ENCODE assay signal across 16 mouse cellular contexts in the genomic region with DNA sequence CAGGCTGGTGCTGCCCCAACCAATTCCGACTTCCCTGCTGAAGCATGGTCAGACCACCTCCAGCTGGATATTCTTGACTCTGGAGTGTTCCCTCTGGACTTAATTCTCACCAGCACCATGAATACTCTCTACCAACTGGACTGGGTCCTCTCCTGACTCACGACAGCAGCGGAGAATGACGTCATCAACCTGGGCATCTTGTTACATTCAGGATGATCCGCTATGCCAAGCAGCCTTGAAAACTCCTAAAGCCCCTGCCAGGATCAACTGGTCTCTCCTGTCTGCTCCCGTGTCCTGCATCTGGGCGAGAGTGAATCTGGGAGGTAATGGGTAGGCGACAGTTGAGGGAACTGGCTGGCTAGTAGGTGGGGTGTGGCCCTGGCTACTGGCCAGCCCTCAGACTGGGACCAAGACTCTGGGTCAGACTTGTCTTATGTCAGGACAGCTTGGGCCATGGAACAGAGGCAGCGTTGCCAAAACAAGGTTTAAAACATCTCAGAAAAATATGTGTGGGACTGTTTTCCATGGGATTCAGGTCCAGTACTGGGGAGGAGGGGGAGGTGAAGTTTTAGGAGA.
DNase-seq lines count a peak whose midpoint lies in the region; ATAC-seq and TF ChIP-seq lines count a peak whose summit lies in the region.
"Had no signal": no experiment of that assay in that cellular context is flagged by ENCODE, and none has a peak within 500 bp of the region (broad histone marks: within the 10 kb centered on the region; RNA-seq: fewer than 3 reads in every experiment).

No protein-coding gene starts in this region.

- ATAC-seq in heart, embryonic 11.5 days (replicated peaks; ENCODE audit: insufficient number of reproducible peaks, low FRiP score, low TSS enrichment): no peak
- ATAC-seq in stomach, embryonic 15.5 days (ENCODE audit: insufficient read depth, low FRiP score, low read depth): no peak
- no peak for ATAC-seq in stomach, postnatal 0 days (ENCODE audit: low FRiP score, low TSS enrichment)
- ATAC-seq: inflammation-experienced regulatory T-cells, adult 6 months had no signal

- TF ChIP-seq CTCF in stomach, postnatal 0 days (IDR thresholded peaks at IDR 0.05; ENCODE audit: low read depth): no peak

- intact Hi-C loops in heart, postnatal 10 days (cut with DNase I): loop anchor here (5.0 kb wide), 1 partner anchor 58 kb away; no protein-coding TSS in a partner anchor

- H3K9me3 ChIP-seq in heart, embryonic 11.5 days (replicated peaks; ENCODE audit: control insufficient read depth, low read length): no peaks in the 10 kb centered on the region
- H3K9me3 ChIP-seq in stomach, embryonic 15.5 days: no peaks in the 10 kb centered on the region
- no peaks in the 10 kb centered on the region for H3K9me3 ChIP-seq in stomach, postnatal 0 days (ENCODE audit: control insufficient read depth, low read length)
- H3K9me3 ChIP-seq: forebrain, embryonic 12.5 days; hindbrain, embryonic 12.5 days; lung, embryonic 15.5 days; neural tube, embryonic 12.5 days had no signal

- no peak overlapping the region for H3K27ac ChIP-seq in heart, embryonic 11.5 days (ENCODE audit: low read depth, low read length)
- H3K27ac ChIP-seq in stomach, embryonic 15.5 days: 0 out of 2 replicates have a peak overlapping the region, but pooled peaks have one; percentile 18
- H3K27ac ChIP-seq in stomach, postnatal 0 days (replicated peaks): no peak overlapping the region; the same call in 1 of the 2 replicates
- H3K27ac ChIP-seq: forebrain, embryonic 12.5 days; hindbrain, embryonic 12.5 days; lung, embryonic 15.5 days; neural tube, embryonic 12.5 days had no signal

- no peak overlapping the region for H3K4me3 ChIP-seq in heart, embryonic 11.5 days (ENCODE audit: low read depth, low read length)
- H3K4me3 ChIP-seq in stomach, embryonic 15.5 days (replicated peaks): no peak overlapping the region
- H3K4me3 ChIP-seq in stomach, postnatal 0 days (ENCODE audit: low read depth, low read length): no peak overlapping the region
- H3K4me3 ChIP-seq: forebrain, embryonic 12.5 days; hindbrain, embryonic 12.5 days; lung, embryonic 15.5 days; neural tube, embryonic 12.5 days had no signal

- H3K27me3 ChIP-seq in heart, embryonic 11.5 days (ENCODE audit: control insufficient read depth, insufficient read depth, low read length): no peaks in the 10 kb centered on the region
- no peaks in the 10 kb centered on the region for H3K27me3 ChIP-seq in stomach, embryonic 15.5 days (replicated peaks)
- H3K27me3 ChIP-seq in stomach, postnatal 0 days (ENCODE audit: control insufficient read depth, insufficient read depth, low read length): no peaks in the 10 kb centered on the region
- H3K27me3 ChIP-seq: forebrain, embryonic 12.5 days; hindbrain, embryonic 12.5 days; lung, embryonic 15.5 days; neural tube, embryonic 12.5 days had no signal

- H3K36me3 ChIP-seq in heart, embryonic 11.5 days (ENCODE audit: control insufficient read depth, insufficient read depth, low read length): no peaks in the 10 kb centered on the region
- H3K36me3 ChIP-seq in stomach, embryonic 15.5 days: no peaks in the 10 kb centered on the region
- H3K36me3 ChIP-seq in stomach, postnatal 0 days (ENCODE audit: control insufficient read depth, insufficient read depth, low read length): no peaks in the 10 kb centered on the region
- H3K36me3 ChIP-seq: forebrain, embryonic 12.5 days; hindbrain, embryonic 12.5 days; lung, embryonic 15.5 days; neural tube, embryonic 12.5 days had no signal

- H3K4me1 ChIP-seq in heart, embryonic 11.5 days (ENCODE audit: control insufficient read depth, insufficient read depth, low read length): peaks cover 4% of the 10 kb centered on the region
- peaks cover 11% of the 10 kb centered on the region; the same call in 1 of the 2 replicates for H3K4me1 ChIP-seq in stomach, embryonic 15.5 days
- no peaks in the 10 kb centered on the region; the same call in 1 of the 2 replicates for H3K4me1 ChIP-seq in stomach, postnatal 0 days (replicated peaks; ENCODE audit: control insufficient read depth, insufficient read depth)
- H3K4me1 ChIP-seq: forebrain, embryonic 12.5 days; hindbrain, embryonic 12.5 days; neural tube, embryonic 12.5 days had no signal

- no peak for TF ChIP-seq EP300 in stomach, postnatal 0 days (optimal IDR thresholded peaks at IDR 0.05)

- no peak overlapping the region for H3K4me2 ChIP-seq in heart, embryonic 11.5 days
- H3K4me2 ChIP-seq in stomach, embryonic 15.5 days: no peak overlapping the region
- no peak overlapping the region for H3K4me2 ChIP-seq in stomach, postnatal 0 days (replicated peaks; ENCODE audit: low read depth)
- H3K4me2 ChIP-seq: forebrain, embryonic 12.5 days; hindbrain, embryonic 12.5 days; lung, embryonic 15.5 days; neural tube, embryonic 12.5 days had no signal

- 80% methylated on average over 9 of the region's 9 CpGs for WGBS in heart, embryonic 11.5 days (ENCODE audit: insufficient replicate concordance)
- WGBS in stomach, embryonic 15.5 days: 72% methylated on average over 9 of the region's 9 CpGs
- WGBS in stomach, postnatal 0 days: 55% methylated on average over 9 of the region's 9 CpGs

- DNase-seq in heart, postnatal 10 days: peak; percentile 58 to 68
- DNase-seq in stomach, postnatal 0 days (ENCODE audit: low spot score): no peak
- DNase-seq in gastrocnemius, adult 8-10 months (ENCODE audit: low spot score in 2 of 2): peak; percentile 63 to 75
- DNase-seq in embryo, embryonic 11 days: no peak
- no peak for DNase-seq in left cerebral cortex, adult 9 months (ENCODE audit: low spot score in 2 of 2)
- DNase-seq: adrenal gland, adult 2 months; kidney, adult 8-10 months; layer of hippocampus, adult 9-11 months; thymus, postnatal 4 days had no signal

- H3K9ac ChIP-seq in heart, embryonic 11.5 days (ENCODE audit: low read depth, low read length): no peak overlapping the region
- H3K9ac ChIP-seq in stomach, embryonic 15.5 days: no peak overlapping the region
- H3K9ac ChIP-seq in stomach, postnatal 0 days (ENCODE audit: low read length): no peak overlapping the region
- H3K9ac ChIP-seq: forebrain, embryonic 12.5 days; hindbrain, embryonic 12.5 days; lung, embryonic 15.5 days; neural tube, embryonic 12.5 days had no signal

Comparison
In these comparisons a context has a peak if more than half of its experiments do, and no peak if none do; other contexts are left out.
1. DNase-seq: peak in heart, postnatal 10 days (2 of 2) and gastrocnemius, adult 8-10 months (2 of 2); none in stomach, postnatal 0 days (single experiment), embryo, embryonic 11 days (single experiment) and left cerebral cortex, adult 9 months (0 of 2).